7 mouse cellular contexts compared by ENCODE assay signal in the genomic region with DNA sequence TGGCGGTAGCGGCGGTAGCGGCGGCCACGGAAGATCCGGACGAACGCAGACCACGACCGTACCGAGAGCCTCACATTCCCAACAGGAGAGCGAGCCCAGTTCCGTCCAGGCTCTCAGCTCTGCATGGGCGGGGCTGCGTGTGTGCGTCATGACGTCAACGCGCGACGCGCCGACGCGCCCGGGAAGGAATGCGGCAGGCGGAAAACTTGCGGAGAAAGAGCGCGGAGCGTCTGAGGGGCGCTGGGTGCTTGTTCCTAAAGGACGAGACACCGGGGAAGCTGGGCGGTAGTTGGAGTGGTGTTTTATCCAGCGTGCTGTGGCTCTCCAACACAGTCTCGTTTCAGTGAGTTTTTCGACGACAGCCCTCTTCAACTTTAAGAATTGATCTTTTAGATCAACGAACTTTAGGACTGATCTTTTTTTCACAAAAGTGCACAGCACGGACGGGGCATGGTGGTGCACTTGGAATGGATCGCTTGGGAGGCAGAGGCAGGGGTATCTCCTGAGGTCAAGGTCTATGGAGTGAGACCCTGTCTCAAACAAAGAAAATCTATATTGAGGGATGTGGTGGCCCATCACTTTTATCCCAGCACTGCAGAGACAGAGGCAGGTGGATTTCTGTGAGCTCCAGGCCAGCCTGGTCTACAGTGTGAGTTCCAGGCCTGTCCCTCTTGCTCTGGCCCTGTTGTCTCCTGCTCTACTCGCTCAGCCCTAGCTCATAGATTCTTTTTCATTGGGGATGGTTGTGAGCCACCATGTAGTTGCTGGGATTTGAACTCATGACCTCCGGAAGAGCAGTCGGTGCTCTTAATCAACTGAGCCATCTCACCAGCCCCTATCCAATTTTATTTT. TPM values are rescaled to one million over a fixed set of nuclear protein-coding genes. Genes with fewer than 3 reads are reported as not detected.
DNase-seq lines count a peak whose midpoint lies in the region; ATAC-seq lines count a peak whose summit lies in the region.

Gene Appbp2 (minus strand): TSS at position 141 of the 852 bp plus-strand sequence.

- H3K27me3 ChIP-seq in embryonic facial prominence, embryonic 10.5 days (replicated peaks; ENCODE audit: low read depth, poor library complexity, severe bottlenecking), result no peaks in the 10 kb centered on the region
- H3K27me3 ChIP-seq in limb, embryonic 10.5 days (ENCODE audit: low read depth, poor library complexity, severe bottlenecking), result no peaks in the 10 kb centered on the region
- no peaks in the 10 kb centered on the region for H3K27me3 ChIP-seq in midbrain, embryonic 13.5 days

- ATAC-seq in granulocyte monocyte progenitor cell, adult 5-6 weeks (replicated peaks; ENCODE audit: poor library complexity, severe bottlenecking), result peak; percentile 87
- ATAC-seq in midbrain, embryonic 13.5 days, result peak; percentile 98

- H3K4me3 ChIP-seq in embryonic facial prominence, embryonic 10.5 days, result peak within 1 kb of the TSS; percentile 97
- peak within 1 kb of the TSS; percentile 95 for H3K4me3 ChIP-seq in limb, embryonic 10.5 days
- H3K4me3 ChIP-seq in midbrain, embryonic 13.5 days (replicated peaks), result peak within 1 kb of the TSS; percentile 91

- H3K4me2 ChIP-seq in midbrain, embryonic 13.5 days (replicated peaks), result peak within 1 kb of the TSS; percentile 97

- peak within 1 kb of the TSS; percentile 99 for H3K27ac ChIP-seq in embryonic facial prominence, embryonic 10.5 days (replicated peaks)
- peak within 1 kb of the TSS; percentile 99 for H3K27ac ChIP-seq in limb, embryonic 10.5 days
- H3K27ac ChIP-seq in midbrain, embryonic 13.5 days, result peak within 1 kb of the TSS; percentile 99

- H3K36me3 ChIP-seq in embryonic facial prominence, embryonic 10.5 days (replicated peaks), result peaks cover 26% of the 10 kb centered on the region
- peaks cover 31% of the 10 kb centered on the region for H3K36me3 ChIP-seq in limb, embryonic 10.5 days
- H3K36me3 ChIP-seq in midbrain, embryonic 13.5 days, result no peaks in the 10 kb centered on the region

- no peaks in the 10 kb centered on the region for H3K9me3 ChIP-seq in embryonic facial prominence, embryonic 10.5 days
- H3K9me3 ChIP-seq in limb, embryonic 10.5 days (replicated peaks), result no peaks in the 10 kb centered on the region
- H3K9me3 ChIP-seq in midbrain, embryonic 13.5 days, result no peaks in the 10 kb centered on the region

- WGBS in embryonic facial prominence, embryonic 10.5 days, result 7% methylated on average over 48 of the region's 48 CpGs
- WGBS in limb, embryonic 10.5 days, result 7% methylated on average over 48 of the region's 48 CpGs
- 5% methylated on average over 48 of the region's 48 CpGs for WGBS in midbrain, embryonic 13.5 days

- peak; percentile 95 for DNase-seq in adrenal gland, postnatal 10 days
- DNase-seq in embryonic facial prominence, embryonic 10.5 days (ENCODE audit: low spot score), result peak; percentile 97
- peak; percentile 85 for DNase-seq in kidney, adult 11 months
- peak; percentile 99 for DNase-seq in limb, embryonic 10.5 days (ENCODE audit: low spot score)
- peak; percentile 89 for DNase-seq in spleen, adult 12 weeks (ENCODE audit: low spot score)

- H3K9ac ChIP-seq in midbrain, embryonic 13.5 days (replicated peaks), result peak within 1 kb of the TSS; percentile 93

- H3K4me1 ChIP-seq in embryonic facial prominence, embryonic 10.5 days, result peaks cover 14% of the 10 kb centered on the region
- peaks cover 11% of the 10 kb centered on the region for H3K4me1 ChIP-seq in limb, embryonic 10.5 days
- H3K4me1 ChIP-seq in midbrain, embryonic 13.5 days (replicated peaks), result peaks cover 22% of the 10 kb centered on the region

RNA-seq across cellular contexts. Expression of gene Appbp2, which starts in this region (rescaled TPM):
- total RNA-seq in adrenal gland, postnatal 10 days (2021), result 10 to 100 TPM; 40.5 to 41.1 TPM
- 42.7 and 46.2 TPM in 2 replicates for polyA plus RNA-seq in embryonic facial prominence, embryonic 10.5 days (2016; fragmentation: Nextera tagmentation; extraction: Ambion mirVana)
- 27.3 and 31.5 TPM in 2 replicates for total RNA-seq in granulocyte monocyte progenitor cell, adult 5-6 weeks (2014; fragmentation: Nextera tagmentation)
- total RNA-seq in granulocyte monocyte progenitor cell, adult 5-6 weeks (2017), result 25.5 TPM in 2 replicates
- polyA plus RNA-seq in limb, embryonic 10.5 days (2016; fragmentation: Nextera tagmentation; extraction: Ambion mirVana), result 39.3 and 42.8 TPM in 2 replicates
- 45.3 and 46.5 TPM in 2 replicates for polyA plus RNA-seq in midbrain, embryonic 13.5 days (2015; fragmentation: Nextera tagmentation; extraction: Ambion mirVana)

Comparison
In these comparisons a context has a peak if more than half of its experiments do, and no peak if none do; other contexts are left out.
1. Peak in every context shown above with its lines: DNase-seq, ATAC-seq, H3K4me3 ChIP-seq and H3K27ac ChIP-seq.